Mouse (Mus musculus): ENCODE data around the gene Soat2. TPM values are rescaled to one million over a fixed set of nuclear protein-coding genes. Genes with fewer than 3 reads are reported as not detected.

Gene Soat2
- polyA plus RNA-seq, 1 experiment from 2014 or later, result 2.3 TPM

- ATAC-seq (replicated peaks; ENCODE audit: insufficient number of reproducible peaks, low FRiP score, low TSS enrichment), result no peak
- H3K4me1 ChIP-seq (ENCODE audit: control insufficient read depth, insufficient read depth, low read length), result no peaks in the 10 kb centered on the region; the same call in 1 of the 2 replicates
- 64% methylated on average over 3 of the region's 3 CpGs for WGBS (ENCODE audit: insufficient replicate concordance)
- no peak overlapping the region for H3K4me3 ChIP-seq (ENCODE audit: low read depth, low read length)
- no peak overlapping the region for H3K4me2 ChIP-seq
- no peaks in the 10 kb centered on the region for H3K9me3 ChIP-seq (replicated peaks; ENCODE audit: control insufficient read depth, low read length)
- H3K36me3 ChIP-seq (ENCODE audit: control insufficient read depth, insufficient read depth, low read length), result peaks cover 7% of the 10 kb centered on the region
- no peaks in the 10 kb centered on the region for H3K27me3 ChIP-seq (ENCODE audit: control insufficient read depth, insufficient read depth, low read length)
- no peak overlapping the region for H3K27ac ChIP-seq (ENCODE audit: low read depth, low read length)
- no peak overlapping the region for H3K9ac ChIP-seq (ENCODE audit: low read depth, low read length)
These were observed 32.8 kb downstream of the Soat2 start for GRCm38 (mm10) chr15:102183076-102183475.

DNA sequence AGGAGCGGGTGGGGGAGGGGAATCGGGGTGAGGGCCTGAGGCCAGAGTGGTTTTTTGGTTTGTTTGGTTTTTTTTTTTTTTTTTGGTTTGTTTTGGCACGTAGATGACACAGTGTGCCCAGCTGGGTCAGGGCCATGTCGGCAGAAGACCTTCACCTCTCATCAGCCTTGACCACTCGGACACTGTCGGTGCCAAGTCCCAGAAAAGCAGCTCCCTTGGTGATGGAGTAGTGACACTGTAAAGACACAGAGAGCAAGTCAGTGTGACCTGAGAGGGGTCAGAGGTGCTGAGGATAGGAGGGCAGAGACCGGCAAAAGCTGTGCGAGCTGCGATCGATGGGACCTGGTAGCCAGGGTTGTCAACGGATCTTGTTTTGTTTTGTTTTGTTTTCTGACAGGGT is 35.9 kb downstream of the Soat2 start:
- H3K36me3 ChIP-seq (ENCODE audit: control insufficient read depth, insufficient read depth, low read length), result peaks cover 4% of the 10 kb centered on the region
- 0 out of 2 replicates have a peak overlapping the region, but pooled peaks have one; percentile 13 for H3K9ac ChIP-seq (ENCODE audit: low read depth, low read length)
- 67% methylated on average over 11 of the region's 11 CpGs for WGBS (ENCODE audit: insufficient replicate concordance)
- no peaks in the 10 kb centered on the region for H3K27me3 ChIP-seq (ENCODE audit: control insufficient read depth, insufficient read depth, low read length)
- H3K4me3 ChIP-seq (ENCODE audit: low read depth, low read length), result no peak overlapping the region
- no peaks in the 10 kb centered on the region for H3K9me3 ChIP-seq (replicated peaks; ENCODE audit: control insufficient read depth, low read length)
- ATAC-seq (replicated peaks; ENCODE audit: insufficient number of reproducible peaks, low FRiP score, low TSS enrichment), result no peak
- no peak overlapping the region for H3K27ac ChIP-seq (ENCODE audit: low read depth, low read length)
- no peak overlapping the region for H3K4me2 ChIP-seq
- peaks cover 7% of the 10 kb centered on the region for H3K4me1 ChIP-seq (ENCODE audit: control insufficient read depth, insufficient read depth, low read length)

GRCm38 (mm10) chr15:102188096-102188495 is 37.8 kb downstream of the Soat2 start:
- no peak for ATAC-seq (replicated peaks; ENCODE audit: insufficient number of reproducible peaks, low FRiP score, low TSS enrichment)
- 82% methylated on average over 10 of the region's 10 CpGs for WGBS (ENCODE audit: insufficient replicate concordance)
- peaks cover 4% of the 10 kb centered on the region for H3K36me3 ChIP-seq (ENCODE audit: control insufficient read depth, insufficient read depth, low read length)

GRCm38 (mm10) chr15:102188883-102189282 is 38.6 kb downstream of the Soat2 start:
- Histone ChIP-seq H3K9me3 (replicated peaks; ENCODE audit: control insufficient read depth, low read length) (no peaks in the 10 kb centered on the region), H3K27ac (ENCODE audit: low read depth, low read length) (no peak overlapping the region), H3K36me3 (ENCODE audit: control insufficient read depth, insufficient read depth, low read length) (peaks cover 4% of the 10 kb centered on the region), H3K9ac (ENCODE audit: low read depth, low read length) (no peak overlapping the region), H3K4me1 (ENCODE audit: control insufficient read depth, insufficient read depth, low read length) (peaks cover 10% of the 10 kb centered on the region), H3K4me3 (ENCODE audit: low read depth, low read length) (no peak overlapping the region), H3K4me2 (no peak overlapping the region), H3K27me3 (ENCODE audit: control insufficient read depth, insufficient read depth, low read length) (no peaks in the 10 kb centered on the region)
- 68% methylated on average over 6 of the region's 6 CpGs for WGBS (ENCODE audit: insufficient replicate concordance)
- ATAC-seq (replicated peaks; ENCODE audit: insufficient number of reproducible peaks, low FRiP score, low TSS enrichment), result no peak

More at GRCm38 (mm10) chr15:102188096-102188495, 37.8 kb downstream of the Soat2 start:
- Histone ChIP-seq H3K9me3 (replicated peaks; ENCODE audit: control insufficient read depth, low read length) (no peaks in the 10 kb centered on the region), H3K27me3 (ENCODE audit: control insufficient read depth, insufficient read depth, low read length) (no peaks in the 10 kb centered on the region), H3K9ac (ENCODE audit: low read depth, low read length) (no peak overlapping the region), H3K4me1 (ENCODE audit: control insufficient read depth, insufficient read depth, low read length) (peaks cover 10% of the 10 kb centered on the region), H3K27ac (ENCODE audit: low read depth, low read length) (no peak overlapping the region), H3K4me2 (no peak overlapping the region), H3K4me3 (ENCODE audit: low read depth, low read length) (no peak overlapping the region)

DNA sequence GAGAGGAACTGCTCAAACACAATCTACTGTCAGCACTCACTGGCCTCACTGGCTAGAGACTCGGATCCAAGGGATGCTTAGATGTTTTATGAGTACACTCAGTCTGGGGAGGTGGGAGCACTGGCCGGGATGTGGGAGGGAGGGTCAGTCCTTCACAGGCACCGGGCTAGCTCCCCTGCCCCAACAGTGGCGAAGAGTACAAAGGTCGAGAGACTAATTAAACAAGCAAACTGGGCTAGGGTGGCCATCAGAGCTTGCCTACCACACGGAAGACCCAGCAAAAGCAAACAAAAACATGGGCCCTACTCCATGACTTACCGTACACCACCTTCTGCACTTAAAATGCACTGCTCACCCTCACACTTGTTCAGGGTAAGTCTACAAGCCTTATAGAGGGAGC is 41.4 kb downstream of the Soat2 start:
- Histone ChIP-seq H3K4me2 (no peak overlapping the region), H3K27ac (ENCODE audit: low read depth, low read length) (no peak overlapping the region), H3K9me3 (replicated peaks; ENCODE audit: control insufficient read depth, low read length) (no peaks in the 10 kb centered on the region), H3K9ac (ENCODE audit: low read depth, low read length) (no peak overlapping the region), H3K27me3 (ENCODE audit: control insufficient read depth, insufficient read depth, low read length) (no peaks in the 10 kb centered on the region), H3K4me3 (ENCODE audit: low read depth, low read length) (no peak overlapping the region), H3K36me3 (ENCODE audit: control insufficient read depth, insufficient read depth, low read length) (no peaks in the 10 kb centered on the region), H3K4me1 (ENCODE audit: control insufficient read depth, insufficient read depth, low read length) (peaks cover 10% of the 10 kb centered on the region)
- no peak for ATAC-seq (replicated peaks; ENCODE audit: insufficient number of reproducible peaks, low FRiP score, low TSS enrichment)
- WGBS (ENCODE audit: insufficient replicate concordance), result 57% methylated on average over 7 of the region's 7 CpGs

GRCm38 (mm10) chr15:102192271-102192812 is 42.0 kb downstream of the Soat2 start:
- no peaks in the 10 kb centered on the region for H3K9me3 ChIP-seq (replicated peaks; ENCODE audit: control insufficient read depth, low read length)
- WGBS (ENCODE audit: insufficient replicate concordance), result 56% methylated on average over 7 of the region's 7 CpGs
- no peaks in the 10 kb centered on the region for H3K36me3 ChIP-seq (ENCODE audit: control insufficient read depth, insufficient read depth, low read length)
- no peak overlapping the region for H3K4me2 ChIP-seq
- no peaks in the 10 kb centered on the region for H3K27me3 ChIP-seq (ENCODE audit: control insufficient read depth, insufficient read depth, low read length)
- ATAC-seq (replicated peaks; ENCODE audit: insufficient number of reproducible peaks, low FRiP score, low TSS enrichment), result no peak
- H3K9ac ChIP-seq (ENCODE audit: low read depth, low read length), result no peak overlapping the region
- no peak overlapping the region for H3K4me3 ChIP-seq (ENCODE audit: low read depth, low read length)
- H3K27ac ChIP-seq (ENCODE audit: low read depth, low read length), result no peak overlapping the region
- H3K4me1 ChIP-seq (ENCODE audit: control insufficient read depth, insufficient read depth, low read length), result peaks cover 10% of the 10 kb centered on the region

DNA sequence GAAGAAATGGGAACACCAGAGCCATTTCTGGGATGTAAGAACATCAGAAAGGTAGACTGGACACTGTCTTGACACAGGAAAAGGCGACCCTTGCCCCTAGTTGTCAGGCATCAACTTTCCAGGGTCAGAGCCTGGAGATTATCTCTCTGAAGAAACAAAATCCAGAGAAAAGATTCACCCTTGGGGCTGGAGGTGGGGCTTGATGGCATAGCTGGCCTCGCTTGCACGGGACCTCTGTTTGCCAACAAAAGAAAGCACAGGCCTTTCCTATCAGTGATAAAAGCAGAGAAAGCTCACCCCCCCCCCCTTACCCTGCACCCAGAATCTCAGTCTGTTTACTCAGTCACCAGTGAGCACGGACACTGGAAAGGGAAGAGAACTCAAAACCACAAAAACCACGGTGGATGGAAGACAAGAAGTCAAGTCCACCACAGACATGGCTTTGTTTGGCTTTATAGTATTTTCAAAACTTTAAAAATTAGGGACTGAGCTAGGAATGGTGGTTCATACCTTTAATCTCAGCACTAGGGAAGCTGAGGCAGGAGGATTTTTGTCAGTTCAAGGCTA is 42.6 kb downstream of the Soat2 start:
- H3K4me1 ChIP-seq (ENCODE audit: control insufficient read depth, insufficient read depth, low read length), result peaks cover 10% of the 10 kb centered on the region
- 35% methylated on average over 5 of the region's 5 CpGs for WGBS (ENCODE audit: insufficient replicate concordance)
- no peak overlapping the region for H3K4me2 ChIP-seq
- H3K9ac ChIP-seq (ENCODE audit: low read depth, low read length), result 0 out of 2 replicates have a peak overlapping the region, but pooled peaks have one; percentile 2
- ATAC-seq (replicated peaks; ENCODE audit: insufficient number of reproducible peaks, low FRiP score, low TSS enrichment), result no peak
- no peak overlapping the region for H3K27ac ChIP-seq (ENCODE audit: low read depth, low read length)
- no peaks in the 10 kb centered on the region for H3K9me3 ChIP-seq (replicated peaks; ENCODE audit: control insufficient read depth, low read length)
- H3K36me3 ChIP-seq (ENCODE audit: control insufficient read depth, insufficient read depth, low read length), result no peaks in the 10 kb centered on the region
- H3K4me3 ChIP-seq (ENCODE audit: low read depth, low read length), result no peak overlapping the region
- H3K27me3 ChIP-seq (ENCODE audit: control insufficient read depth, insufficient read depth, low read length), result no peaks in the 10 kb centered on the region

DNA sequence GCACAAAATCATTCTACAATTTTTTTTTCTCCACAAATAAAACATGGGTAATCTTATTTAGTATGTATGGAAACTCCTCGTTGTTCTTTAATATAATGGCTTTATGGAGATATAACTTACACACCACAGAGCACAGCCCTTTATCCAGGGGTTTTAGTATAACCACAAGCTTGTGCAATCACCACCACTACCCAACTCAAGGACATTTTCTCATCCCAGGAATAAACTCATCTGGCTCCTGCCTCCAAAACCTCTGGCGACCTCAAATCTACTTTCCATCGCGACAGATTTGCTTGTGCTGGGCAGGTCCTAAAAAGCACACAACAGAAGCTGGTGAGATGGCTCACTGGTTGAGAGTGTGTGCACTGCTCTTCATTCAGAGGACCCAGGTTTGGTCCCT is 43.3 kb downstream of the Soat2 start:
- Histone ChIP-seq H3K9me3 (replicated peaks; ENCODE audit: control insufficient read depth, low read length) (no peaks in the 10 kb centered on the region), H3K27me3 (ENCODE audit: control insufficient read depth, insufficient read depth, low read length) (no peaks in the 10 kb centered on the region), H3K4me3 (ENCODE audit: low read depth, low read length) (no peak overlapping the region), H3K4me1 (ENCODE audit: control insufficient read depth, insufficient read depth, low read length) (peaks cover 5% of the 10 kb centered on the region), H3K4me2 (no peak overlapping the region), H3K27ac (ENCODE audit: low read depth, low read length) (no peak overlapping the region), H3K36me3 (ENCODE audit: control insufficient read depth, insufficient read depth, low read length) (no peaks in the 10 kb centered on the region), H3K9ac (ENCODE audit: low read depth, low read length) (no peak overlapping the region)
- ATAC-seq (replicated peaks; ENCODE audit: insufficient number of reproducible peaks, low FRiP score, low TSS enrichment), result no peak
- 83% methylated on average over 4 of the region's 4 CpGs for WGBS (ENCODE audit: insufficient replicate concordance)

GRCm38 (mm10) chr15:102194439-102194838 is 44.1 kb downstream of the Soat2 start:
- no peak overlapping the region for H3K27ac ChIP-seq (ENCODE audit: low read depth, low read length)
- 83% methylated on average over 4 of the region's 4 CpGs for WGBS (ENCODE audit: insufficient replicate concordance)

More at GRCm38 (mm10) chr15:102194439-102194838, 44.1 kb downstream of the Soat2 start:
- Histone ChIP-seq H3K9me3 (replicated peaks; ENCODE audit: control insufficient read depth, low read length) (no peaks in the 10 kb centered on the region), H3K36me3 (ENCODE audit: control insufficient read depth, insufficient read depth, low read length) (no peaks in the 10 kb centered on the region), H3K4me2 (no peak overlapping the region), H3K27me3 (ENCODE audit: control insufficient read depth, insufficient read depth, low read length) (no peaks in the 10 kb centered on the region), H3K4me1 (ENCODE audit: control insufficient read depth, insufficient read depth, low read length) (0 out of 2 replicates have a peak, but pooled peaks cover 3% of the 10 kb centered on the region), H3K9ac (ENCODE audit: low read depth, low read length) (no peak overlapping the region), H3K4me3 (ENCODE audit: low read depth, low read length) (no peak overlapping the region)
- ATAC-seq (replicated peaks; ENCODE audit: insufficient number of reproducible peaks, low FRiP score, low TSS enrichment), result no peak
